ENCODE assay signal across 8 mouse cellular contexts in the genomic region with DNA sequence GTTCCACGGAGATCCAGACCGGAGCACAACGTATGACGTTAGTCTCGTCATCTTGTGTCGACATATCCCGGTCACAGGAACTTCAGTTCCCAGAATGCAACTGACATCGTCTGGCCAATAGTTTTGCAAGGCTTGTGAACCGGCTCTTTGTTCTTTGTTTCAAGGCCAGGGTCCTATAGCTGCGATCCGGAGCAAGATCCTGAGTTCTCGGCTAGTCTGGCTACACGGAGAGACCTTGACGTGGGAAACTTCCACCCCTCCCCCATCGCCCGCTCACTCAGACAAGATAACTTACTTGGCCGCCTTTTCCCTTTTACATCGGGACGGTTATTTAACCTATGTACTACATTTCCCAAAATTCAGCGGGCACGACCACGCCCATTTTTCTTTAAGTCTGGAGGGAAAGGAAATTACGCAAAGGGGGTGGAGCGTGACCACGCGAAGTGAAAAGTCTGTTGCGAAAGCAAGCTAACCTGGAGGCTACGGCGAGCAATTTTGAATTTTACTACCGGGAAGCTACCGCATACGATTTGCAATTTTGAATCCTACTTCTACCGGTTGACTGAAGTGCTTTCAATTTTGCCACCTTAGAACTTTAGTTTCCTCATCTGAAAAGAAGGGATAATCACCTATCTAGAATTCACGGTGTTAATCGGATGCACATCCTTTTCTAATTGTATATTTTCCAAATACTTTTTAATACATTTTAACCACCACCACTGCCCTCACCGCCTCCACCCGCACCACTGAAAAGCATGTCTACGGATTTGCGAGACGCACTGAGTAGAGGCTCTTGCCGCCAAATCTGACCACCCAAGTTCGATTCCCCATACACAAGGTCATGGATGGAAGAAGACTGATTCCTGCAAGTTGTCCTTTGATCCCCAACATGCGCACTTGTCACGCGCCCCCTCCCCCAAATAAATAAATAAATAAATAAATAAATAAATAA. TPM values are rescaled to one million over a fixed set of nuclear protein-coding genes. Genes with fewer than 3 reads are reported as not detected.
DNase-seq lines count a peak whose midpoint lies in the region; ATAC-seq and TF ChIP-seq lines count a peak whose summit lies in the region.

A gene (minus strand): TSS at position 73 of the 952 bp plus-strand sequence.

- H3K27me3 ChIP-seq in CH12.LX (replicated peaks), result no peaks in the 10 kb centered on the region
- no peaks in the 10 kb centered on the region for H3K27me3 ChIP-seq in forebrain, embryonic 12.5 days
- no peaks in the 10 kb centered on the region for H3K27me3 ChIP-seq in heart, postnatal 0 days (ENCODE audit: control insufficient read depth, insufficient read depth, low read length)
- no peaks in the 10 kb centered on the region for H3K27me3 ChIP-seq in liver, embryonic 16.5 days (ENCODE audit: control insufficient read depth, insufficient read depth, low read depth, low read length)
- no peaks in the 10 kb centered on the region for H3K27me3 ChIP-seq in neural tube, embryonic 13.5 days
- no peaks in the 10 kb centered on the region for H3K27me3 ChIP-seq in testis, adult 2 months (ENCODE audit: control insufficient read depth, insufficient read depth, low read length)

- no peaks in the 10 kb centered on the region for H3K9me3 ChIP-seq in CH12.LX (replicated peaks; ENCODE audit: low read length)
- no peaks in the 10 kb centered on the region for H3K9me3 ChIP-seq in forebrain, embryonic 12.5 days
- no peaks in the 10 kb centered on the region for H3K9me3 ChIP-seq in heart, postnatal 0 days (replicated peaks; ENCODE audit: control insufficient read depth, low read length)
- H3K9me3 ChIP-seq in liver, embryonic 16.5 days (replicated peaks; ENCODE audit: control insufficient read depth, low read length), result no peaks in the 10 kb centered on the region
- no peaks in the 10 kb centered on the region for H3K9me3 ChIP-seq in neural tube, embryonic 13.5 days

- peak within 1 kb of the TSS; percentile 80 for H3K9ac ChIP-seq in CH12.LX (ENCODE audit: insufficient read depth, low read depth)
- H3K9ac ChIP-seq in forebrain, embryonic 12.5 days, result peak within 1 kb of the TSS; percentile 65
- H3K9ac ChIP-seq in heart, postnatal 0 days (replicated peaks; ENCODE audit: low read depth, low read length), result peak within 1 kb of the TSS; percentile 57
- H3K9ac ChIP-seq in liver, embryonic 16.5 days (ENCODE audit: low read depth, low read length), result peak within 1 kb of the TSS; percentile 79
- H3K9ac ChIP-seq in neural tube, embryonic 13.5 days, result peak within 1 kb of the TSS; percentile 74

- 16% methylated on average over 45 of the region's 45 CpGs for WGBS in forebrain, embryonic 12.5 days
- WGBS in heart, postnatal 0 days, result 12% methylated on average over 45 of the region's 45 CpGs
- WGBS in liver, embryonic 16.5 days (ENCODE audit: insufficient replicate concordance), result 14% methylated on average over 45 of the region's 45 CpGs
- WGBS in neural tube, embryonic 13.5 days, result 15% methylated on average over 45 of the region's 45 CpGs

- H3K4me3 ChIP-seq in CH12.LX (replicated peaks in 1 of 3; ENCODE audit: low read depth in 2 of 3, low read length in 2 of 3, poor library complexity in 1 of 3), result peak within 1 kb of the TSS; percentile 72 to 90 (median 87)
- peak within 1 kb of the TSS; percentile 55 for H3K4me3 ChIP-seq in forebrain, embryonic 12.5 days (replicated peaks)
- peak within 1 kb of the TSS; percentile 56 for H3K4me3 ChIP-seq in heart, postnatal 0 days (ENCODE audit: low read depth, low read length)
- peak within 1 kb of the TSS; percentile 78 for H3K4me3 ChIP-seq in liver, embryonic 16.5 days (ENCODE audit: low read depth, low read length)
- H3K4me3 ChIP-seq in neural tube, embryonic 13.5 days, result peak within 1 kb of the TSS; percentile 57
- H3K4me3 ChIP-seq in testis, adult 2 months (ENCODE audit: control insufficient read depth, low read depth, low read length), result peak within 1 kb of the TSS; percentile 80

- H3K36me3 ChIP-seq in CH12.LX (replicated peaks in 1 of 2; ENCODE audit: control insufficient read depth in 1 of 2, insufficient read depth in 1 of 2, low read length in 1 of 2), result peaks cover 2 to 18% of the 10 kb centered on the region in 2 experiments
- no peaks in the 10 kb centered on the region for H3K36me3 ChIP-seq in forebrain, embryonic 12.5 days (replicated peaks)
- H3K36me3 ChIP-seq in heart, postnatal 0 days (replicated peaks; ENCODE audit: control insufficient read depth, insufficient read depth, low read length), result no peaks in the 10 kb centered on the region
- H3K36me3 ChIP-seq in liver, embryonic 16.5 days (ENCODE audit: control insufficient read depth, insufficient read depth), result no peaks in the 10 kb centered on the region; the same call in 1 of the 2 replicates
- peaks cover 6% of the 10 kb centered on the region; the same call in 1 of the 2 replicates for H3K36me3 ChIP-seq in neural tube, embryonic 13.5 days
- no peaks in the 10 kb centered on the region for H3K36me3 ChIP-seq in testis, adult 2 months (ENCODE audit: control insufficient read depth, insufficient read depth, low read length)

- no peak for TF ChIP-seq RAD21 in CH12.LX (IDR thresholded peaks at IDR 0.05; ENCODE audit: low read depth, low read length)

- no peak for TF ChIP-seq EP300 in CH12.LX (IDR thresholded peaks at IDR 0.05; ENCODE audit: low read length)
- TF ChIP-seq EP300 in heart, postnatal 0 days (IDR thresholded peaks at IDR 0.05; ENCODE audit: low read depth), result no peak

- H3K79me2 ChIP-seq in CH12.LX (replicated peaks; ENCODE audit: control insufficient read depth, extremely low read depth, insufficient read depth, poor library complexity, severe bottlenecking), result 0 out of 2 replicates have a peak, but pooled peaks cover 12% of the 10 kb centered on the region

- no peak for TF ChIP-seq CTCF in CH12.LX (conservative IDR thresholded peaks at IDR 0.05 in 1 of 2, IDR thresholded peaks at IDR 0.05 in 1 of 2; ENCODE audit: low read depth in 2 of 2, low read length in 2 of 2)
- TF ChIP-seq CTCF in heart, postnatal 0 days (IDR thresholded peaks at IDR 0.05; ENCODE audit: low read depth), result no peak
- no peak for TF ChIP-seq CTCF in testis, adult 2 months (IDR thresholded peaks at IDR 0.05; ENCODE audit: control insufficient read depth, insufficient read depth, insufficient replicate concordance, low read depth, low read length)

- peak; percentile 62 for TF ChIP-seq POLR2A in CH12.LX (IDR thresholded peaks at IDR 0.05; ENCODE audit: low read depth, low read length)
- no peak for TF ChIP-seq POLR2A in testis, adult 2 months (IDR thresholded peaks at IDR 0.05; ENCODE audit: control insufficient read depth, low read depth, low read length)

- H3K4me2 ChIP-seq in CH12.LX (ENCODE audit: insufficient read depth, low read depth, poor library complexity, severe bottlenecking), result peak within 1 kb of the TSS; percentile 84
- peak within 1 kb of the TSS; percentile 56 for H3K4me2 ChIP-seq in forebrain, embryonic 12.5 days
- peak within 1 kb of the TSS; percentile 65 for H3K4me2 ChIP-seq in heart, postnatal 0 days (ENCODE audit: low read depth, low read length)
- H3K4me2 ChIP-seq in liver, embryonic 16.5 days (ENCODE audit: low read depth, low read length), result peak within 1 kb of the TSS; percentile 71
- peak within 1 kb of the TSS; percentile 63 for H3K4me2 ChIP-seq in neural tube, embryonic 13.5 days

- in situ Hi-C loops in CH12.LX (cut with MboI; ENCODE audit: low pct_ligation_motif_present, low pct_unique_long_range_greater_than_20kb, low sequenced_read_pairs), result no loop called here

- peak within 1 kb of the TSS; percentile 51; the same call in 1 of the 2 replicates for H3K27ac ChIP-seq in CH12.LX (ENCODE audit: insufficient read depth, low read depth)
- peak within 1 kb of the TSS; percentile 68; the same call in 1 of the 2 replicates for H3K27ac ChIP-seq in forebrain, embryonic 12.5 days
- H3K27ac ChIP-seq in heart, postnatal 0 days (ENCODE audit: low read depth), result peak within 1 kb of the TSS; percentile 74
- H3K27ac ChIP-seq in liver, embryonic 16.5 days (ENCODE audit: low read length), result peak within 1 kb of the TSS; percentile 79
- peak within 1 kb of the TSS; percentile 78 for H3K27ac ChIP-seq in neural tube, embryonic 13.5 days (replicated peaks)
- peak within 1 kb of the TSS; percentile 79 for H3K27ac ChIP-seq in testis, adult 2 months (ENCODE audit: control insufficient read depth, insufficient read depth, low read depth, low read length)

- peaks cover 0 to 7% of the 10 kb centered on the region in 2 experiments; a peak in 2 of 4 replicates for H3K4me1 ChIP-seq in CH12.LX (ENCODE audit: control insufficient read depth in 1 of 2, insufficient read depth in 2 of 2)
- peaks cover 9% of the 10 kb centered on the region for H3K4me1 ChIP-seq in forebrain, embryonic 12.5 days
- no peaks in the 10 kb centered on the region for H3K4me1 ChIP-seq in heart, postnatal 0 days (ENCODE audit: control insufficient read depth, insufficient read depth)
- H3K4me1 ChIP-seq in liver, embryonic 16.5 days (ENCODE audit: control insufficient read depth, low read depth, low read length), result no peaks in the 10 kb centered on the region; the same call in none of the 2 replicates
- peaks cover 9% of the 10 kb centered on the region for H3K4me1 ChIP-seq in neural tube, embryonic 13.5 days (replicated peaks)
- no peaks in the 10 kb centered on the region for H3K4me1 ChIP-seq in testis, adult 2 months (ENCODE audit: control insufficient read depth, insufficient read depth, low read length)

- DNase-seq in CH12.LX (ENCODE audit: extremely low read depth), result peak; percentile 89
- peak; percentile 87 for DNase-seq in c-Kit-positive CD71-positive TER-119-negative erythroid progenitor cells, embryonic 14.5 days (ENCODE audit: low read depth)
- peak; percentile 90 for DNase-seq in heart, postnatal 0 days (ENCODE audit: low spot score)
- DNase-seq in kidney, postnatal 4 days, result peak; percentile 82 to 88

- ATAC-seq in forebrain, embryonic 12.5 days (ENCODE audit: low FRiP score), result peak; percentile 92
- peak; percentile 94 for ATAC-seq in heart, postnatal 0 days (ENCODE audit: insufficient read depth, low read depth)
- peak; percentile 92 for ATAC-seq in liver, embryonic 16.5 days (ENCODE audit: low read depth)
- ATAC-seq in neural tube, embryonic 13.5 days (ENCODE audit: low read depth), result peak; percentile 94

- dilution Hi-C loops in CH12.LX (cut with MboI; ENCODE audit: extremely low pct_ligation_motif_present, extremely low pct_unique_long_range_greater_than_20kb, low sequenced_read_pairs), result no loop called here

RNA-seq across cellular contexts. Expression of the gene that starts here (rescaled TPM):
- total RNA-seq in CH12.LX (2012; rRNA removed) (17.0 and 20.1 TPM in 2 replicates), CH12.LX (2014; rRNA removed) (17.7 and 22.3 TPM in 2 replicates)
- 29.1 and 31.6 TPM in 2 replicates for polyA plus RNA-seq in CH12.LX (2012; ENCODE audit: insufficient read length, low read depth)
- 42.6 and 44.8 TPM in 2 replicates for polyA plus RNA-seq in forebrain, embryonic 12.5 days (2016; fragmentation: Nextera tagmentation; extraction: Ambion mirVana)
- 20.9 and 25.1 TPM in 2 replicates for total RNA-seq in heart, postnatal 0 days (2014; rRNA removed; ENCODE audit: low replicate concordance)
- 17.1 and 18.8 TPM in 2 replicates for polyA plus RNA-seq in heart, postnatal 0 days (2015; fragmentation: Nextera tagmentation; extraction: Ambion mirVana)
- polyA plus RNA-seq in liver, embryonic 16.5 days (2015; fragmentation: Nextera tagmentation; extraction: Ambion mirVana), result 29.3 and 30.7 TPM in 2 replicates
- polyA plus RNA-seq in neural tube, embryonic 13.5 days (2015; fragmentation: Nextera tagmentation; extraction: Ambion mirVana), result 45.5 and 49.2 TPM in 2 replicates
- 4.9 and 5.5 TPM in 2 replicates for polyA plus RNA-seq in testis, adult 2 months (2012; rRNA removed)

Comparison
In these comparisons a context has a peak if more than half of its experiments do, and no peak if none do; other contexts are left out.
1. Peak in every context shown above with its lines: DNase-seq, ATAC-seq, H3K4me3 ChIP-seq and H3K27ac ChIP-seq.